Mouse (Mus musculus): ENCODE data around the gene Eif2b2.

DNA sequence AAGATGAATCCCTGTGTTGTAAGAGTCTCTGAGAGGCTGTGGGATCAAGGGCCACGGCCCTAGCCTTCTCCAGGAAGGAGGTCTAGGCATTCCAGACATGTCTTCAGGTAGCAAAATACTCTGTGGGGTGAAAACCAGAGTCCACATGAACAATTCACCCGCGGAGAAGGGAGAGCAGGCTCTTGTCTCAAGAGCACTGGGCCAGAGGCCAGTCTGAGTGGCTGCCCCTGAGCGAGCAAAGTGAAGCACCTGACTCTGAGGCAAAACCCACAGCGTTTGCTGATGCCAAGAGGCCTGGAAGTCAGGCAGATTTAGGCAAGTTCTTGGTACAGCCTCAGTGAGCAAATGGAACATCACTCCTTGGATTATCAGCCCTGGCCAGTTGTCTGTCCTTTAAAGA, 35.2 kb upstream of the Eif2b2 start:
- TF ChIP-seq CTCF (IDR thresholded peaks at IDR 0.05; ENCODE audit: low read depth, low read length) (no peak), POLR2A (IDR thresholded peaks at IDR 0.05; ENCODE audit: insufficient read depth, low read length) (no peak)

Data from ES-Bruce4 (cell line).